Mouse (Mus musculus) cerebellum, postnatal 25 days (tissue): ENCODE measurements at regions not wholly inside any gene's neighbourhood (a gene's known extent, or its start where the extent isn't known, plus 50 kb on each side); places are given as distances from the start of the nearest gene placed in this dataset.
"Not testable (repeated sequence)": the region's sequence is repeated elsewhere in the genome, so short reads cannot be mapped to it uniquely, and the experiment has no call there.

Experiments
- DNase-seq, 2 experiments: peaks; one replicate each; pipeline ENCODE4 v3.0.0; 2021; ENCODE audit warnings: mixed read lengths in 2 of 2

DNA sequence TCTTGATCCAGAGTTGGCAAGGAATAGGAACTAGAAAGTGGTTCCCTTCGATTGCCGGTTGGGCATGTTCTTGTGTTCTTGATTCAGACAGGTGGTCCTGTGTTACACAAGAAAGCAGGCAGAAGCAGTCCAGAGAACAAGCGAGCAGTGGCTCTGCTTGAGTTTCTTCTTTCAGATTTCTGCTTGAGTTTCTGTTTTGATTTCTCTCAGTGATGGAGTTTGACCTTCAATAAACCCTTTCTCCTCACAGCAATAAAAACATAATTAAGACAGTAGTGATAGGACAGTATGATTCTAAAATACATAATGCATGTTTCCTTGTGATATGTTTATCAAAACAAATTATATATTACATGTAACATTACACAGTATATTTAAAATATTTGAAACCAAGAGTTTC lies 59.1 kb downstream of the Klf6 start:
- no peak for DNase-seq

- DNase-seq: no peak
Observed at GRCm38 (mm10) chr13:5931433-5931832, 70.2 kb downstream of the Klf6 start.

DNA sequence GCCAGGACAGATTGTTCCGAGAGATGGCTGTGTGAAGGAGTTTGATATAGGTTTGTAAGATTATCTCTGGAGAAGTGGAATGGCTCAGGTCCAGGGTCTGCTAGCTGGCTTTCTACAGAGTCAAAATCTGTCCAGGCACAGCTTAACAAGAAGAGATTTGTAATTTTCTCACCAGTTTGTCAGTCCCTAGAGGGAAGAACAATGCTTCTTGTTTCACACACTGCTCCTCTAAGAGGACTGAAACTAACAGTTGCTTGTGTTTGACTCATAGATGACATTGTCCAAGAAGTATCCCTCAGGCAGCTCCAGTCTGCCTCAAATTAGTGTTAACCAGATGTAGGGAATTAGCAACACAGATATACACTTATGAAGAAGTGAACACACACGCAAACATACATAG lies 76.2 kb downstream of the Klf6 start:
- DNase-seq: no peak

DNA sequence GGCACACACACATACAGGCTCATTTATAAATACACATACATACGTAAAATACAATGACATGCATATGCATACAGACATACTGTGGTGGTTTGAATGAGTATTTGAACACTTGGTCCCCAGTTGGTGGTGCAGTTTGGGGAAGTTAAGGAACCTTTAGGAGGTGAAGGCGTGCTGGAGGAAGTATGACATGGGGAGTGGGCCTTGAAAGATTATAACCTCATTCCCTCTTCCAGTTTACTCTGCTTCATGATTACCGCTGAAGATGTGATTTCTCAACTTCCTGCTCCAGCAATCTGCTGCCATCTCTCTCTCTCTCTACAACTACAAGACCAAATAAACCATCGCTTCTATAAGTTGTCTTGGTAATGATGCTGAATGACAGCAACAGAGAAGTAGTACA lies 76.7 kb downstream of the Klf6 start:
- no peak for DNase-seq

DNA sequence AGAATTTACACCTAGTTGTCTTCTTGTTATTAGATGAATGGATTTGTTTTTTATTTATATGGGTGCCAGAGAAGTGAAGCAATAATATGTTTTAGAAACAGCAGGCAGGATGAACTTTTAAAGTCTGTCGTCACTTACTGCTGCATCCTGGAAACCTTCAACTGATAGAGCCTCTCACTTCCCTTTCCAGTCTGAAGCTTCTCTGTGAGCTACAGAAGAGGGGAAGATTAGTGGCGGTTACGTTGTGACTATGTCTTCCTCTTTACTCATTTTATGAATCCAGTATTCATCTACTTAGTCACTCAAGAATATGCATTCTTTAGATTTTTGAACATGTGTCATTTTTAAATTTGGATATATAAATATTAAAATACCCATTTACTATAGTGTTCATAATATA lies 78.1 kb downstream of the Klf6 start:
- DNase-seq: no peak

DNA sequence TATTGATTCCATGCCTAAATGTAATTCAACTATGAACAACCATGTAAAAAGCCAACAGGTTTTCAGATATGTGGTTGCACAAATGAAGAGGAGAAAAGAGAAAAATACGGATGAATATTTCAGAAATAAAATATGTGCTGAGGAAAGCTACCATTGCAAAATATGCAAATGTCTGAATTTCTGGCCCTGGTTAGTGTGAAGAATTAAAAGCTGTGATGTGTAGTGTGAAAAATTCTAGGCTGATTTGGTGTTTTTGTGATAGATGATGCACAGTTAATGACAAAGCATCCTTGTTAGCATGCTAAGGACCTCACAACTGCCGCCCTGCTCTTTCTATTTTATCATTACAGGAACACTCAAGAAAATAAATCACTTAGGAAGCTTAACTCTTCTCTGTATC lies 91.6 kb downstream of the Klf6 start:
- no peak for DNase-seq

GRCm38 (mm10) chr13:5955121-5955520 lies 93.8 kb downstream of the Klf6 start:
- not testable (repeated sequence) for DNase-seq

- no peak for DNase-seq
Observed at GRCm38 (mm10) chr13:5956145-5956544, 94.9 kb downstream of the Klf6 start.

GRCm38 (mm10) chr13:5962947-5963346 lies 101.7 kb downstream of the Klf6 start:
- no peak for DNase-seq

DNA sequence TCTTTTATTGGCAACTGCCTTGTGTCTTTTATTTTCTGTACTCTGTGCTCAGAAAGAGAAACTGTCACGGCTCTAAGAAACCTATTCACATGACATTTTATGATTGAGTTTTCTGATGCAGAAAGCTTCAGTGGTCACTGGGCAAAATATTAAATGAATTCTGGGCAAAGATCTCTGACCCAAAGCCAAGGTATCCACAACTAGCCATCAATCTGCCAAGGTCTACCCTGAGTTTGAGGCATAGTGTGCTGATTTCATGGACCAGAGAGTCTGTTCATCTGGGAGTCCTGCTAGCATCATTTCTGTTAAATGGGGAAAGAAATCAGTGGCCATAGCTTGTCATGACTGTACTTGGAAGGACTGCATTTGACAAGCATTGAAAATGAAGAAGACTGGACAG lies 103.3 kb downstream of the Klf6 start:
- DNase-seq: no peak

DNA sequence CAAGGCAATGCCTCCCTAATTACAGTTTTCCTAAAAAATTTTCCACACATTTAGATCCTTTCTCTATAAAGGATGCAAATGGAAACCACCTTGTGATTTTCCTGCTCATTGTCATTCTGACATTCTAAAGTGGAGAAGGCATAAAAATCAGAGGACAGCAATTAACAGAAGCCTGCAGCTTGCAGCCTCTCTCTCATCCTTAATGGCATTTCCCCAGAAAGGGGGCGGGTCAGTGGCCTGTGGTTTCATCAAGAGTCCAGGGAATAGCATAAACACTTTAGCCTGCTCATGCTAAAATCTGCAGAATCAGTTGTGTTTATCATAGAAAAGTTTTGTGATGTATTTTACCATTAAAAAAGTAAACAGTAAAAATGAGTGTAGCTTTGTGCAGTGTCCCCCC lies 117.3 kb downstream of the Klf6 start:
- DNase-seq: no peak

DNA sequence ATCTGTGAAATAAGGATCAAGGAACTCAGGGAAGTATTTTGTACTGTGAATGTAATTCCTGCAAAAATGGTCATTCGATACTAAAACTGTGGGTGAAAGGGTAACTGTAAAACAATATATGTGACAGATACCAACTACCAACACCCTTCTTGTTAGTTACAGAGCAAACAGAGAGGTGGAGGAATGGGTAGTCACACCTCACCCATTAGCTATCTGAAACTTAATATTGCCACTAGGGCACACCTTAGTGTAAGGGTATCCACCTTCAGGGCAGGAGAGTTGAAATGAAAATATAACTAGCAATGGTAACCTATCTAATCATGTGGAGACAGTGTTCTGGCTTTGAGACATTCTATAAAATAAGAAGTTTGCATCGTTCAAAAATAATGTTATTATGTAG lies 126.2 kb downstream of the Klf6 start:
- DNase-seq: no peak

DNA sequence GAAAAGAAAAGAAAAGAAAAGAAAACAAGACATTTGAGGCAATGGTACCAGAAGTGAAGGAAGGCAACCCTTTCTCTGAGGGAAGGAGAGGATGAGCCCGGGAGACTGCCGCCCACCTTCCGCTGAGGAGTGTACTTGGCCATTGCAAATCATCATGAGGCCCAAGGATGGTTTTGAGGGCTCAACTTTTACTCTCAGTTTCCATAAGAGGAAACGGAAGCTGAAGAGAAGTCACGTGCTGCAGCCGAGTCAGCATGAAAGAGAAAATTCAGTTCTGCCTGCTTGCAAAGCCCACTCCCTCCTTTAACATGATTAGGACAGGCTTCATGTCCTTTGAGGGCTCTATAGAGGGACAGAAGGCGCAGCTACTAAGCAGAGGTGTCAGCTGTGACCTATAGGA lies 127.1 kb downstream of the Klf6 start:
- DNase-seq: no peak

- no peak for DNase-seq
Observed at GRCm38 (mm10) chr13:6000559-6001217, 139.4 kb downstream of the Klf6 start.

GRCm38 (mm10) chr13:6001218-6001564 lies 139.9 kb downstream of the Klf6 start:
- no peak for DNase-seq

DNA sequence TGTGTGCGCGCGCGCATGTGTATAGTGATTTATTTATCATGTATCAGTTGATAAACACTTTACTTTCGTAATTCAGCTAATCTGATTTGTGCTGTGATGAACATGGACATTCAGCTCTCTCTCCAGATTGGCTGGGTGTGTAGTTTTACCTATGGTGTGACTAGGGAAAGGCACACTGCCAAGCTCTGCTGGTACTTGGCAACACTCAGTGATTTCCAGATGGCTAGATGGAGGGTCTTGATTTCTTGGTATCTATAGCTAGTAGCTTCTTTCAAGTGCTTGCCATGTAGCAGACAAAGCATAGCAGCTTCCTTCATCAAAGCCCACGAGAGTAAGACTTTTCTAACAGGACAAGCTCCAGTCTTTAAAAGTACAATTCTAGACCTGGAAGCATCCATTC lies 144.6 kb downstream of the Klf6 start:
- peak; percentile 45 to 65 for DNase-seq

DNA sequence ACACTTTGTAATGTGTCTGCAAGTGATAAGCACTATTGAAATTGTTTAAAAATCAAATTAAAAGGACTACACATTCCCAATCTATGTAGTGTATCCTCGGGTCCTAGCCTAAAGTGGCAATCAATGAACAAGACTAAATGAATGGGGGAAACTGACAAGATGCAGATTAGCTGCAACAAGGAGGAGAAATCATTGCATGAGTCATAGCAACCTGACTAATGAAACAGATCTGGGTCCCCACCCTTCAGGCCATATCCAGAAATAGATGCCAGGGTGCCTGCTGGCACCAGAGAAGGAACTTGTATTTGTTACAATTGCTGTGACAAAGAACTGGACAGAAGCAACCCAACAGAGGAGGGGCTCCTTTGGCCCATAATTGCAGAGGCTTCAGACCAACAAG lies 148.4 kb downstream of the Klf6 start:
- DNase-seq: no peak

DNA sequence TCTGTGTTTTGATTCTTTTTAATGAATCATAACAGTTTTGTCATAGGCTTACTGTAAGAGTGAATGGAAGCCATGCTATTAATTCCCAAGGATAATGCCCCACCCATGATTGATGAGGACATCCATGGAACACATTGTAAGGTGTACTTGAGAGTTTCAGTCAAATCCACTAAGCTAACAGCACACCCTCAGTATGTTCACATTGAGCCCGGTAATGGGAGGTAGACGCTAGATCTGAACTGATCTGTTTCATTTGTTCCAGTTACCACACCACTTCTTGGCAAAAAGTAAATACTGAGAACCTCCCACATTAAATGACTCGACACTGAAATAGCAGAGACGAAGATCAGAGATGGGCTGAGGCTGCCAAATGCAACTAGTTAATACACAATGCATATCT lies 165.9 kb downstream of the Klf6 start:
- DNase-seq: no peak

DNA sequence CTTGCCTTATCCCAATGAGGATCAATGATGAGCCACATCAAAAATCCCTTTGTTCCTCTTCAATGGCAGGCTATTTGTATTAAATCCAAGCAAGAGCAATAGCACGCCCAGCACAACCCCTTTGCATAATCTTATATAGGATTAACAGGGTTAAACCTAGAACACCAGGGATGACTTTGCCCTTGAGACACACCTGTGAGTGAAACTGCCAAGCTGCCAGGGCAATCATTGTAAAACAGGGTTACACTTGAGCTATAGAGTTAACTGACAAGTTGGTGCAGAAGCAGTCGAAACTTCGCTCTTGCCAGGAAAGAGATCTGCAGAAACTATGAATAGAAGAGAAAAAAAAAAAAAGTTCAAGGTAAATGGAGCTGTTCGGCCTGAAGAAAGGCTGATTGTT lies 167.6 kb downstream of the Klf6 start:
- DNase-seq: no peak

DNA sequence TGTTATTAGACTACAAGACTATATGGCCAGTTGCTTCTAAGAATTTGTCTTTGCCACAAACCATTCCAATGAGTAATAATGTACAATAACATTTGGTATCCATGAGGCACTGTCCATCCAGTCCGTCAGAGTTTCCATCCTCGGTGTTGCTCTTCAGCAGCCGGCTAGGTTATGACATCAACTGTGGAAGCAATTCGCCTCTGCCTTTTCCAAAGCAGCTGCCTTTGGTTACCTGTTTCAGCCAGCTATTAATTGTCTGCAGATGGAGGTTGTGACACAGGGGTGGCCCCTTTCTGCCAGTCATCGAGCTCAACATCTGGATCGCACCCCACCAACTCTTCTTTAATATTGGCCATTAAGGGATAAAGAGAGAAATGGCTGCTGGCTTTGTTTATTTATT lies 168.2 kb downstream of the Klf6 start:
- DNase-seq: no peak

- DNase-seq: no peak
Observed at GRCm38 (mm10) chr13:6030128-6030527, 168.8 kb downstream of the Klf6 start.

GRCm38 (mm10) chr13:6040132-6040531 lies 178.8 kb downstream of the Klf6 start:
- DNase-seq: no peak

DNA sequence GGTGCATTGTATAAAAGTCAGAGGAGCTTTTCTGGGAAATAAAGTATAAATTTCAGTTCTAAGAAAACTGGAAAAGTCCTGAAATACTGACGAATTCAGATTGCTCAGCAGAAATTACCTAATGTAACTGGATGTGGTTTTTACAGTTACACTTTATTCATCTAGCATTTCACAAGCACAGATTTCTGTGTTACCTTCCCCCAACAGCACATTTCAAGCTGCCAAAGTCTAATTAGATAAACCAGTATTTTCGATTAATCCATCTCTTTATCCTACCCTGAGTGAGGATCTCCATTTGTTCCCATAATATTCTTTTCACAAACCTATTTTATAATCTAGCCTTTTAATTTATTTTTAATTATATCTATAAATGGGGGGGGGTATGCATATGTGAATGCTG lies 179.4 kb downstream of the Klf6 start:
- DNase-seq: no peak

DNA sequence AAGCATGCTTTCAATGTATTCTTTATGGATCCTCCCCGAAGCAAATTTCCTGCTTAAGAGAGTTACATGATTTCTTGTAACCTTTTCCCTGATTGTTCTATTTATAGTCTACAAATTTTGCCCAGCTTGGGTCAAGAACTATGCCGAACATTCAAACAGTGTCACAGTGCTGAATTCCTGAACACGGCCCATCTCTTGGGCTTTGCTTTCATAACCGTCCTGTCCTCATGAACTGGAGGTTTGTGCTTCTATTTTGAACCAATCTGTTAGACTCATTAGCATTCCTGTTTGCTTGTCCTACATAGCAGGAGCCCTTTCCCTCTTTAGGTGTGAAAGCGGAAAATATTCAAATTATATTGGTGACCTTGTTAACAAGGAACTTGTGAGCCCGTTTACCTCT lies 181.2 kb downstream of the Klf6 start:
- DNase-seq: no peak

GRCm38 (mm10) chr13:6059515-6060228 lies 198.4 kb downstream of the Klf6 start:
- DNase-seq: peak; percentile 8 to 30
